Mouse (Mus musculus) left cerebral cortex, adult 11 months (tissue): ENCODE measurements around the gene Vdac1.
"Not testable (repeated sequence)": the region's sequence is repeated elsewhere in the genome, so short reads cannot be mapped to it uniquely, and the experiment has no call there.

ENCODE experiments used
- DNase-seq: peaks from one replicate; pipeline ENCODE4 v3.0.0; 2022; ENCODE audit warnings: low spot score

Vdac1 gene

GRCm38 (mm10) chr11:52373841-52374240 lies 13.2 kb downstream of the Vdac1 start:
- DNase-seq: no peak

GRCm38 (mm10) chr11:52374340-52374739 lies 13.7 kb downstream of the Vdac1 start:
- no peak for DNase-seq

GRCm38 (mm10) chr11:52377579-52377978 lies 16.9 kb downstream of the Vdac1 start:
- DNase-seq: no peak

GRCm38 (mm10) chr11:52379241-52379640 lies 18.6 kb downstream of the Vdac1 start:
- no peak for DNase-seq

- no peak for DNase-seq
These were observed 23.1 kb downstream of the Vdac1 start for GRCm38 (mm10) chr11:52383741-52384140.

GRCm38 (mm10) chr11:52384667-52385066 lies 24.0 kb downstream of the Vdac1 start:
- DNase-seq: no peak

GRCm38 (mm10) chr11:52386892-52387291 lies 26.2 kb downstream of the Vdac1 start:
- no peak for DNase-seq

GRCm38 (mm10) chr11:52388150-52388549 lies 27.5 kb downstream of the Vdac1 start:
- DNase-seq: no peak

GRCm38 (mm10) chr11:52388979-52389378 lies 28.3 kb downstream of the Vdac1 start:
- not testable (repeated sequence) for DNase-seq

- no peak for DNase-seq
These were observed 29.3 kb downstream of the Vdac1 start for GRCm38 (mm10) chr11:52389933-52390332.

GRCm38 (mm10) chr11:52394494-52394893 lies 33.8 kb downstream of the Vdac1 start:
- no peak for DNase-seq

GRCm38 (mm10) chr11:52395343-52395742 lies 34.7 kb downstream of the Vdac1 start:
- DNase-seq: no peak

- peak; percentile 91 for DNase-seq
These were observed 35.4 kb downstream of the Vdac1 start, which contains the start of gene 9530068E07Rik for GRCm38 (mm10) chr11:52395940-52396596. Gene 9530068E07Rik, plus strand, starts transcription at chr11:52396428.

GRCm38 (mm10) chr11:52396597-52397188 lies 36.0 kb downstream of the Vdac1 start:
- no peak for DNase-seq

GRCm38 (mm10) chr11:52397385-52397987 lies 36.8 kb downstream of the Vdac1 start:
- DNase-seq: no peak

GRCm38 (mm10) chr11:52401476-52401875 lies 40.8 kb downstream of the Vdac1 start:
- no peak for DNase-seq

- DNase-seq: no peak
These were observed 41.9 kb downstream of the Vdac1 start for GRCm38 (mm10) chr11:52402566-52402965.

- no peak for DNase-seq
These were observed 43.5 kb downstream of the Vdac1 start for GRCm38 (mm10) chr11:52404209-52404608.

GRCm38 (mm10) chr11:52405196-52405688 lies 44.6 kb downstream of the Vdac1 start:
- DNase-seq: no peak

- no peak for DNase-seq
These were observed 48.7 kb downstream of the Vdac1 start for GRCm38 (mm10) chr11:52409316-52409715.

- DNase-seq: no peak
These were observed 57.7 kb downstream of the Vdac1 start for GRCm38 (mm10) chr11:52418358-52418757.

GRCm38 (mm10) chr11:52419246-52419645 lies 58.6 kb downstream of the Vdac1 start:
- DNase-seq: no peak

GRCm38 (mm10) chr11:52419861-52420260 lies 59.2 kb downstream of the Vdac1 start:
- DNase-seq: no peak
